Mouse (Mus musculus): ENCODE results near the gene Setmar. TPM values are rescaled to one million over a fixed set of nuclear protein-coding genes. Genes with fewer than 3 reads are reported as not detected.

Gene Setmar
- total and polyA plus RNA-seq, 2 experiments from 2014 or later = 3.3 to 6.9 TPM

DNA sequence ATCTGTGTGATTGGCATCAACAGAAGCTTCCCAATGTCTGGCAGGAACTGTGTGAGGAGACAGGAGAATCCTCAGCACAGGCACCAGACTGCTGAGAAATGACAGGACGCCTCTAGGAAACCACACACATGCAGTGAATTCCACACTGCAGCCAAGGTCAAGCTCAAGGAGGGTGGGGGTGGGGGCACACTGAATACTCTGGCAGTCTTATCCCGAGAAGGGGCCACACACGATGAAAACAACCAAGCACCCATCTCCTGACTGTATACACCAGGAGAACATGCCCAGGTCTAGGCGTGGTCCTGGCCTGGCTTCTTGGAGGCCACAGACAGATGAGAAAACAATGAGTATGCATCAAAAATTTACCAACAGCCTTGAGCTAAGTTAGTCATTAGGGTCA, 45.5 kb downstream of the Setmar start:
- no peak for TF ChIP-seq CTCF (IDR thresholded peaks at IDR 0.05; ENCODE audit: low read depth)
- 79% methylated on average over 4 of the region's 4 CpGs for WGBS
- H3K4me2 ChIP-seq (ENCODE audit: low read depth) = no peak overlapping the region
- no peak overlapping the region for H3K4me3 ChIP-seq (ENCODE audit: low read depth, low read length)
- no peak for ATAC-seq
- no peak for DNase-seq
- no peaks in the 10 kb centered on the region for H3K4me1 ChIP-seq (ENCODE audit: insufficient read depth)
- H3K9me3 ChIP-seq (ENCODE audit: low read length) = no peaks in the 10 kb centered on the region
- no peak overlapping the region for H3K9ac ChIP-seq
- H3K27ac ChIP-seq (ENCODE audit: low read depth, low read length) = no peak overlapping the region
- H3K27me3 ChIP-seq (ENCODE audit: insufficient read depth, low read length) = no peaks in the 10 kb centered on the region
- H3K36me3 ChIP-seq (ENCODE audit: insufficient read depth) = no peaks in the 10 kb centered on the region

DNA sequence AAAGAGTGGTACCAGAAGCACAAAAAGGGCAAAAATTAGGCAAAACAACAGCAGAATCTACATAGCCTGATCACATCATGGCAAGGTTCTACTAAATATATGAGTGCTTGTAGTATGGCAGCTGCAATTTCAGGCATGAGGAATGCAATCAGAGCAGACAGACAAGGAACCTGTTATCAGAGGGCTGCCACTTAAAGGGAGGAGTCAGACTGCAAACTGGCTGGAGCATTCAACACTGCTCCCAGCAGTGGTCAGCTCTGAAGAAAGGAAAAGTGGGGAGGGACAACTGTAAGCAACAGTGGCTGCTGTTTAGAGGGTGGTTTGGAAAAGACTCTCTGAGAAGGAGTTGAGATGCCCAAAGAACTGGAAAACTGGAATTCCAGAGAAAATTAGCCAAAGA, 46.8 kb downstream of the Setmar start:
- no peak for TF ChIP-seq CTCF (IDR thresholded peaks at IDR 0.05; ENCODE audit: low read depth)
- Histone ChIP-seq H3K9me3 (ENCODE audit: low read length) (no peaks in the 10 kb centered on the region), H3K27me3 (ENCODE audit: insufficient read depth, low read length) (no peaks in the 10 kb centered on the region), H3K9ac (no peak overlapping the region), H3K4me2 (ENCODE audit: low read depth) (no peak overlapping the region), H3K27ac (ENCODE audit: low read depth, low read length) (no peak overlapping the region), H3K4me1 (ENCODE audit: insufficient read depth) (no peaks in the 10 kb centered on the region), H3K4me3 (ENCODE audit: low read depth, low read length) (no peak overlapping the region), H3K36me3 (ENCODE audit: insufficient read depth) (no peaks in the 10 kb centered on the region)
- DNase-seq (no peak), ATAC-seq (no peak)

DNA sequence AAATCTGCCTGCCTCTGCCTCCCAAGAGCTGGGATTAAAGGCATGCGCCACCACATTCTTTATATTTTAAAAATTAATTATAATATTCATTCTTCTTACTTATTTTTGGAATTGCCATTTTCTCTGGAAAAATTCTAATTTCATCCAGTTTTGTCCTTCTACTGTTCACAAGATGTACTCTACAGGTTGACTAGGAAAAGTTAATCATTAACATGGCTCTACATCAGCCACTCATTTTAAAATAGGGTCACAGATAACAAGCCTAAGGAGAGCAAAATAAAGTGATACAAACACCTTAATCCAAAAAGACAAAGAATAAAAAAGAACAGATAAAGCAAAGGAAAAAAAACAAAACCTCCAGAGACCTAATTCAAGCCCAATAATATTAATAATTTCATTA, 50.1 kb downstream of the Setmar start:
- H3K4me2 ChIP-seq (ENCODE audit: low read depth) = no peak overlapping the region
- no peak overlapping the region for H3K4me3 ChIP-seq (ENCODE audit: low read depth, low read length)
- WGBS = 98% methylated on average over 1 of the region's 1 CpGs
- H3K4me1 ChIP-seq (ENCODE audit: insufficient read depth) = no peaks in the 10 kb centered on the region
- no peak for TF ChIP-seq CTCF (IDR thresholded peaks at IDR 0.05; ENCODE audit: low read depth)
- no peaks in the 10 kb centered on the region for H3K36me3 ChIP-seq (ENCODE audit: insufficient read depth)
- no peak overlapping the region for H3K9ac ChIP-seq
- ATAC-seq (no peak), DNase-seq (no peak)
- H3K27ac ChIP-seq (ENCODE audit: low read depth, low read length) = no peak overlapping the region
- no peaks in the 10 kb centered on the region for H3K27me3 ChIP-seq (ENCODE audit: insufficient read depth, low read length)
- H3K9me3 ChIP-seq (ENCODE audit: low read length) = no peaks in the 10 kb centered on the region

DNA sequence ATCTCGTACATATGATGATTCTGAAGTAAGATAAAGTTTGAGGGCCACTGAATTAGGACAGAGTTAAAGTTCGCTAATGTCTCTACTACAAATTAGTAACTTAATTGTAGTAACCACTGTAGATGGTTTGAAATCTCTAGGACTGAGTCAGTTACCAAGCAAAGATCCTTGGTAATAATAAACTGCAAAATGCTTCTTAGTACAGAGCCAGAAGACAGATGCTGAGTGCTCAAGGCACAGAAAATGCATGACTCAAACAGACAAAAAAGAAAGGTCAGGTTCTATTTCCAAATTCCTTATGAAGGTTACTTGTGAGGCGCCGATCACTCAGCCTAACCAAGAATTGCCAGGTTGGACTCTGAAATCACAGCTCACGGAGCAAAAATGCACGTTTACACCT, 53.0 kb downstream of the Setmar start:
- no peaks in the 10 kb centered on the region for H3K9me3 ChIP-seq (ENCODE audit: low read length)
- WGBS = 95% methylated on average over 6 of the region's 6 CpGs
- no peak overlapping the region for H3K4me2 ChIP-seq (ENCODE audit: low read depth)
- H3K27ac ChIP-seq (ENCODE audit: low read depth, low read length) = no peak overlapping the region
- no peaks in the 10 kb centered on the region for H3K27me3 ChIP-seq (ENCODE audit: insufficient read depth, low read length)
- no peaks in the 10 kb centered on the region for H3K36me3 ChIP-seq (ENCODE audit: insufficient read depth)
- no peaks in the 10 kb centered on the region for H3K4me1 ChIP-seq (ENCODE audit: insufficient read depth)
- ATAC-seq = no peak
- no peak overlapping the region for H3K9ac ChIP-seq
- TF ChIP-seq CTCF (IDR thresholded peaks at IDR 0.05; ENCODE audit: low read depth) = no peak
- H3K4me3 ChIP-seq (ENCODE audit: low read depth, low read length) = no peak overlapping the region
- DNase-seq = no peak

DNA sequence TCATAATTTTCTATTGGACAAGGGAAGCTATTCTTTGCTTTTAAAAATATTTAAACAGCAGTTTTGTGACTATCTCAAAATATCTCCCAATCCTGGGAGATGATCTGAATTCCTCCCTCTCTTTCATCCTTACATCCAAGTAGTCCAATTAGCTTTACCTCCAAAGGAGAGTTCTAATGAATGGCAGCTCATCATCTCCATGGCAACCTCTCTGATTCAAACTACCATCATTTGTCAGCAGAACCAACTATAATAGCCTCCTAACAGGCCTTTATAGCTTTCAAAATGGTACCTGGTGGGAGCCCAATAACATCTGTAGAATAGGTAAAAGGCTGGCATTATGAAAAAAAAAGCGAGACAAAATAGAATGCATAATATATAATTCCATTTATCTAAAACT, 60.6 kb downstream of the Setmar start:
- H3K9me3 ChIP-seq (ENCODE audit: low read length) = no peaks in the 10 kb centered on the region
- no peak overlapping the region for H3K4me2 ChIP-seq (ENCODE audit: low read depth)
- TF ChIP-seq CTCF (IDR thresholded peaks at IDR 0.05; ENCODE audit: low read depth) = no peak
- no peaks in the 10 kb centered on the region for H3K4me1 ChIP-seq (ENCODE audit: insufficient read depth)
- no peak overlapping the region for H3K4me3 ChIP-seq (ENCODE audit: low read depth, low read length)
- H3K9ac ChIP-seq = no peak overlapping the region
- WGBS = 22% methylated on average over 1 of the region's 1 CpGs
- H3K27me3 ChIP-seq (ENCODE audit: insufficient read depth, low read length) = no peaks in the 10 kb centered on the region
- H3K36me3 ChIP-seq (ENCODE audit: insufficient read depth) = no peaks in the 10 kb centered on the region
- DNase-seq = no peak
- H3K27ac ChIP-seq (ENCODE audit: low read depth, low read length) = no peak overlapping the region
- ATAC-seq = no peak

DNA sequence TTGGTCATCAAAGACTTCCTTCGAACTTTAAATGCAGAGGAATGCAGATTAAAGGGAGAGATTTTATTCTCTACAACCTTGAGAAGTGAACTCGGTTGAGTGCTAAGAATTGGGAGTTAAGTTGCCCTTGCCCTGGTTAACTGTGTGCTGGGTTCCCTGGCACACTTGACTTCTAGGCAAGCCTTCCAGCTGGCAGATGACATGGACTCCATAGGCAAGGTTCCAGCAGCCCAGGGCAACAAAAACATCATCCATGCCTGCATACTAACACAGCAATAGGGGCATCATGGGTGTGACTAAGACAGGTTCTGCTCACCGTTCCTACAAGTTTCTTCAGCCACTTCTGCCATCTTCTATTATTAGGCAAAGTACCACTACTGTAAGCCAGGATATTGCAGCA, 61.8 kb downstream of the Setmar start:
- no peaks in the 10 kb centered on the region for H3K4me1 ChIP-seq (ENCODE audit: insufficient read depth)
- H3K9me3 ChIP-seq (ENCODE audit: low read length) = no peaks in the 10 kb centered on the region
- H3K9ac ChIP-seq = no peak overlapping the region
- no peak overlapping the region for H3K4me2 ChIP-seq (ENCODE audit: low read depth)
- no peak for ATAC-seq
- no peak overlapping the region for H3K27ac ChIP-seq (ENCODE audit: low read depth, low read length)
- WGBS = 84% methylated on average over 3 of the region's 3 CpGs
- no peak for DNase-seq
- TF ChIP-seq CTCF (IDR thresholded peaks at IDR 0.05; ENCODE audit: low read depth) = no peak
- H3K36me3 ChIP-seq (ENCODE audit: insufficient read depth) = no peaks in the 10 kb centered on the region
- no peaks in the 10 kb centered on the region for H3K27me3 ChIP-seq (ENCODE audit: insufficient read depth, low read length)
- H3K4me3 ChIP-seq (ENCODE audit: low read depth, low read length) = no peak overlapping the region

Other genes starting within 250 kb of the Setmar start
- gene Sumf1, start 120.5 kb downstream of the Setmar start, total RNA-seq (2014; rRNA removed) = 15.7 and 18.3 TPM in 2 replicates
- gene Sumf1, start 120.5 kb downstream of the Setmar start, polyA plus RNA-seq (2015; fragmentation: Nextera tagmentation; extraction: Ambion mirVana) = 7.7 and 11.6 TPM in 2 replicates
- gene Itpr1, start 148.1 kb downstream of the Setmar start, total RNA-seq (2014; rRNA removed) = 39.6 and 46.7 TPM in 2 replicates
- 4.0 and 5.5 TPM in 2 replicates for gene Itpr1, start 148.1 kb downstream of the Setmar start, polyA plus RNA-seq (2015; fragmentation: Nextera tagmentation; extraction: Ambion mirVana)